Mouse (Mus musculus): ENCODE measurements around the gene Krtap8-1.

Gene Krtap8-1

GRCm38 (mm10) chr16:89487852-89488251 lies at the start of gene Krtap8-1:
TSS of gene Krtap8-1 (minus strand) at chr16:89487952.
- no peak for DNase-seq

- DNase-seq, result peak in 1 of 2 experiments; percentile 22
Observed at GRCm38 (mm10) chr16:89537349-89537748, 49.6 kb upstream of the Krtap8-1 start.

GRCm38 (mm10) chr16:89530547-89530946 lies 42.8 kb upstream of the Krtap8-1 start:
- DNase-seq, result no peak

GRCm38 (mm10) chr16:89529846-89530245 lies 42.1 kb upstream of the Krtap8-1 start:
- no peak for DNase-seq

GRCm38 (mm10) chr16:89528380-89528779 lies 40.6 kb upstream of the Krtap8-1 start:
- no peak for DNase-seq

- DNase-seq, result no peak
Observed at GRCm38 (mm10) chr16:89520996-89521395, 33.2 kb upstream of the Krtap8-1 start.

- DNase-seq, result peak; percentile 20 to 25
Observed at GRCm38 (mm10) chr16:89520555-89520954, 32.8 kb upstream of the Krtap8-1 start.

- no peak for DNase-seq
Observed at GRCm38 (mm10) chr16:89520091-89520490, 32.3 kb upstream of the Krtap8-1 start.

- peak; percentile 63 to 69 for DNase-seq
Observed at GRCm38 (mm10) chr16:89517635-89518034, 29.9 kb upstream of the Krtap8-1 start.

GRCm38 (mm10) chr16:89513431-89513830 lies 25.7 kb upstream of the Krtap8-1 start:
- DNase-seq, result peak; percentile 75

- no peak for DNase-seq
Observed at GRCm38 (mm10) chr16:89508223-89508622, 20.5 kb upstream of the Krtap8-1 start, which contains the start of gene Krtap7-1. TSS of gene Krtap7-1 (minus strand) at chr16:89508323.

- peak; percentile 55 to 56 for DNase-seq
Observed at GRCm38 (mm10) chr16:89503571-89503970, 15.8 kb upstream of the Krtap8-1 start.

- DNase-seq, result no peak
Observed at GRCm38 (mm10) chr16:89501870-89502269, 14.1 kb upstream of the Krtap8-1 start.

GRCm38 (mm10) chr16:89497002-89497401 lies 9.2 kb upstream of the Krtap8-1 start:
- no peak for DNase-seq

GRCm38 (mm10) chr16:89495394-89496153 lies 7.8 kb upstream of the Krtap8-1 start:
- no peak for DNase-seq

GRCm38 (mm10) chr16:89477679-89478314 lies 10.0 kb downstream of the Krtap8-1 start:
- no peak for DNase-seq

GRCm38 (mm10) chr16:89461189-89461588 lies 26.6 kb downstream of the Krtap8-1 start:
- no peak for DNase-seq
